Mouse (Mus musculus): ENCODE measurements at regions not wholly inside any gene's neighbourhood (a gene's known extent, or its start where the extent isn't known, plus 50 kb on each side); places are given as distances from the start of the nearest gene placed in this dataset.

DNA sequence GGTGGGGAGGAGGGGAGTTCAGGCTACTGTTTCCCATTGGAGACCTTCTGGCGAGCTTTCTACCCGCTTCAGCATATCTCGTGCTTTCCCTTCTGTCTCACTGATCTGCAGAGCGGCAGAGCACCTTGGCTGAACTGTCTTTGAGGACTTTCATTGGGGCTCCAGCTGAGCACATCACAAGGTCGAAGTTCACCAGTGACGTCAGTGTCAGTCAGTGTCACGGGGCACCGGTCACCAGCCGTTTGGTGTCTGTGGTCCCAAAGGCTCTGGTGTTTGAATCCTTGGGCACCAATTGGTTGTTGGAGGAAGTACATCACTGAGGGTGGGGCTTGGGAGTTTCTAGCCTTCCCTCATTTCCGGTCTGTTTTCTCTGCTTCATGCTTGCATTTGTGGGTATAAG is 51.2 kb upstream of the Zfp64 start:
- Histone ChIP-seq H3K27me3 (ENCODE audit: control insufficient read depth, insufficient read depth, low read length) (no peaks in the 10 kb centered on the region), H3K27ac (no peak overlapping the region), H3K79me2 (replicated peaks; ENCODE audit: control insufficient read depth, insufficient read depth, low read length) (no peaks in the 10 kb centered on the region), H3K9ac (ENCODE audit: low read depth, low read length) (no peak overlapping the region), H3K4me3 (no peak overlapping the region), H3K4me1 (ENCODE audit: control insufficient read depth, insufficient read depth, low read length) (no peaks in the 10 kb centered on the region), H3K36me3 (ENCODE audit: control insufficient read depth, insufficient read depth, low read length) (no peaks in the 10 kb centered on the region)
- intact Hi-C loops (cut with DNase I): no loop called here
- DNase-seq: no peak
- 85% methylated on average over 10 of the region's 10 CpGs for WGBS
- TF ChIP-seq CTCF (IDR thresholded peaks at IDR 0.05): no peak
- TF ChIP-seq POLR2A (IDR thresholded peaks at IDR 0.05; ENCODE audit: insufficient read depth, low read depth, low read length): no peak
- no peak for TF ChIP-seq EP300 (IDR thresholded peaks at IDR 0.05; ENCODE audit: insufficient read depth, low read depth, low read length)

DNA sequence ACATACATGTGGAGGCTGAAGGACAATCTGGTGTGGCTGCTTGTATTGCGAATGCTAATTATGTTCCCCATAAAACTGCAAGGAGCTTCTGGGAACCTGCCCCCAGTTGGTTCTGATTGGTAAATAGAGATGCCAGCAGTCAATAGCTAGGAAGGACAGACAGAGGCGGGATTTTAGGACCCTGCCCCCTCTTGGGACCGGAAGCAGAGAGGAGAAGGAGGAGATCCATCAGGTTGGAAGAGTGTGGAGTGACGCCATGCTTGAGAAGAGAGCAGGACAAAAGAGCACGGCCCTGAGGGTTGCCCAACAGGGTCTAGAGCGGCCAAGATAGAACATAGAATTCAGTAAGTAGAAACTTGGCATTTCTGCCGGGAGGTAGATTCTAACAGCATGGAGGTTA is 50.4 kb upstream of the Zfp64 start:
- Histone ChIP-seq H3K27ac (no peak overlapping the region), H3K9ac (ENCODE audit: low read depth, low read length) (no peak overlapping the region), H3K4me1 (ENCODE audit: control insufficient read depth, insufficient read depth, low read length) (no peaks in the 10 kb centered on the region), H3K36me3 (ENCODE audit: control insufficient read depth, insufficient read depth, low read length) (no peaks in the 10 kb centered on the region), H3K4me3 (no peak overlapping the region), H3K27me3 (ENCODE audit: control insufficient read depth, insufficient read depth, low read length) (no peaks in the 10 kb centered on the region), H3K79me2 (replicated peaks; ENCODE audit: control insufficient read depth, insufficient read depth, low read length) (no peaks in the 10 kb centered on the region)
- no peak for TF ChIP-seq CTCF (IDR thresholded peaks at IDR 0.05)
- no peak for TF ChIP-seq EP300 (IDR thresholded peaks at IDR 0.05; ENCODE audit: insufficient read depth, low read depth, low read length)
- TF ChIP-seq POLR2A (IDR thresholded peaks at IDR 0.05; ENCODE audit: insufficient read depth, low read depth, low read length): no peak
- 91% methylated on average over 7 of the region's 7 CpGs for WGBS
- intact Hi-C loops (cut with DNase I): no loop called here
- no peak for DNase-seq

Small RNA genes in the stretch of these regions (microRNA-seq; reads per million reads assigned to microRNA genes)
- gene Gm26469: 0 reads per million in 2 experiments

Measured in heart, adult 2 months (tissue).